Mouse (Mus musculus) duodenum, adult 2 months (tissue): ENCODE data around the gene Mbl1. TPM values are rescaled to one million over a fixed set of nuclear protein-coding genes. Genes with fewer than 3 reads are reported as not detected.

ENCODE experiments used
- polyA plus RNA-seq: library from polyadenylated mRNA; depleted of rRNA; stranded (reverse); fragments of >200 nt; gene quantifications from 2 replicates; pipeline ENCODE4 v1.2.3, GENCODE M21; 2012; ENCODE audit warnings: low replicate concordance; rRNA removed

Mbl1 gene
- not detected in 2 replicates for polyA plus RNA-seq

GRCm38 (mm10) chr14:41151220-41151898 is at the start of gene Mbl1:
Gene Mbl1 (plus strand): TSS chr14:41151458.

GRCm38 (mm10) chr14:41104853-41105444 is 46.3 kb upstream of the Mbl1 start, which contains the start of gene Mat1a:
Gene Mat1a (plus strand): TSS chr14:41105035.

GRCm38 (mm10) chr14:41131540-41131939 is 19.7 kb upstream of the Mbl1 start, which contains the start of gene Sftpa1:
Gene Sftpa1 (plus strand): TSS chr14:41131782.

GRCm38 (mm10) chr14:41185059-41185821 is 34.0 kb downstream of the Mbl1 start, which contains the start of gene Sftpd:
Gene Sftpd (minus strand): TSS chr14:41185149.

Other genes with a start within 250 kb of the Mbl1 start
- 29.3 and 45.6 TPM in 2 replicates for gene Tspan14, start 184.7 kb upstream of the Mbl1 start, polyA plus RNA-seq
- 50.3 and 83.6 TPM in 2 replicates for gene Fam213a, start 137.7 kb upstream of the Mbl1 start, polyA plus RNA-seq
- not detected in 2 replicates for gene Dydc2, start 82.2 kb upstream of the Mbl1 start, polyA plus RNA-seq
- gene Dydc1, start 78.5 kb upstream of the Mbl1 start, polyA plus RNA-seq, result not detected in 2 replicates
- gene Mat1a, start 46.4 kb upstream of the Mbl1 start, polyA plus RNA-seq, result 0.39 TPM in 1 of 2 replicates, not detected in the other
- not detected in 2 replicates for gene Sftpa1, start 19.7 kb upstream of the Mbl1 start, polyA plus RNA-seq
- not detected in 2 replicates for gene Sftpd, start 33.7 kb downstream of the Mbl1 start, polyA plus RNA-seq
- not detected in 2 replicates for gene Gm2832, start 127.3 kb downstream of the Mbl1 start, polyA plus RNA-seq
- gene Gm5798, start 197.2 kb downstream of the Mbl1 start, polyA plus RNA-seq, result not detected in 2 replicates
- not detected in 2 replicates for gene Gm7945, start 234.9 kb downstream of the Mbl1 start, polyA plus RNA-seq